Mouse (Mus musculus) retina, embryonic 14.5 days (tissue): ENCODE results near the gene 1110002E22Rik.

Source experiments
- DNase-seq: peaks from one replicate; pipeline ENCODE4 v3.0.0-alpha.2; 2015; ENCODE audit warnings: low spot score

1110002E22Rik gene

DNA sequence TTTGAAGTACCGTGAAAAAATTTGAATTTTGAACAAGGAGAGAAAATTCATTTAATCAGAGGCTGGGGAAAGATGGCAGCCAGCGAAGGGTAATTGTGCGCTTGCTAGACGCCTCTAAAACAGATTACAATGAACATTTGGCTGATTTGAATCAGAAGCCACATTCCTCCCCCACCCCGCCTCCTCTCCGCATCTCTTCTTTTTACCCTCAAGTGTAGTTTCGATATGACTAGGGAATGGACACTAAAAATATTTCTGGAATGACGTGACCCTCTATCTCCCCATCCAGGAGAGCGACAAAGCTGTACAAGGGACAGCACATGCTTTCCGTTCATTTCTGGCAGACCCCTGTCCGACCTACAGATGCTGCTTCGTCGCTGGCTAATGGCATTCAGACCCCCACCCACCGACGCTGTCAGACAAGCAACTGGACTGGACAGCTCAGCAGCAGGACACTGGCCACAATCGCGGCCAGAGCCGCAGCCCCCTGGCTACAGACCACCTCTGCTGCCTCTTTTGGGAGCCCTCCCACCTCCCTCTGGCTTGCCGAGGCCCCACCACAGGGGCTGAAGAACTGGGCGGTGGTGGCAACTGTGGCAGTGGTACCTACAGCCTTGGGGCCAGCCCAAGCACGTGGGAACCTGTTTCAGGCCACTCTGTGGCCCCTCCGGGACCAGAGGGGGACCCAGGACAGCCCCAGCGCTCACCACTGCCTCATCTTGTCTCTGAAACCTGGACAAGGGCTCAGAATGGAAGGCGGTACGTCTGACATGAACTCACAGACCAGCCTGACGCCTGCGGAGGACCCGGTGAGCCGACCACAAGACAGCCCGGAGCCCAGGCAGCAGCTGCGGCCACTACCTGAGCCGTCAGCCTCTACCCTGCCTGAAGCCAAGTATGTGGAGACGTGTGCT lies at the start of gene 1110002E22Rik:
Gene 1110002E22Rik, plus strand, starts transcription at position 321 of the 914 bp plus-strand sequence.
- DNase-seq = no peak

DNA sequence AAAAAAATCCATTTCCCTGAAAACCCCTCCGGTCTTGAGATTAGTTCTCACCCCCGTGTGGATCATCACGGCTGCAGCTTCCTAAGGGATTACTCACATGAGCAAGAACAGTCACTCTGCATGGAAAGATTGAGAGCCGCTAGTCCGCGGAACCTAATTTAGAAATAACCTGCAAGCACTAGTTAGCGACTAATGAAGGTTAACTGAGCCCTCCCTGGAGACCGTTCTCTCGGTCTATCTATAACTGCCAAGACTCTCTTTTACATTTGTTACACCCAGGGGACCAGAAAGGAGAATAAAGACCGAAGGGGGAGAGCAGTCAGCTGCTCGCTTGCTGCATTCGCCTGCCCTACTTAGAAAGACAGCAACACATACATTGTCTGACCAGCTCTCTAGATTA lies 48.0 kb upstream of the 1110002E22Rik start:
- no peak for DNase-seq

DNA sequence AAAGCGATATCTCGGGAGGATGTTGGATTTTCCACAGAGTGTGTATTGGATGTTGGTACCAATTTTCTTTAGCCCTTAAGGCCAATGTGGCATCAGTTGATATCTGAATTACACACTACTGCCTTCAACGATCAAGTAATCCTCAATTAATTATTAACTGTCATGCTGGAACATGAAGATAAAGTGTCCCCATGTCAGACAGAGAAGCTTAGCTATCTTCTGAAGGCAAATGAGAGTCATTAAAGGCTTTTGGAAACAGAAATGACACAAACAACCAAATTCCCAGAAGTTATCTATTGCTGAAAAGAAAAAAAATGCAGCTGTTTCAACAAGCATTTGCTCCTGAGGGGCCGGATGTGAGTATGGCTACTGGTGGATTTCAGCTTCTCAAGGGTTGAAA lies 42.8 kb upstream of the 1110002E22Rik start:
- no peak for DNase-seq

DNA sequence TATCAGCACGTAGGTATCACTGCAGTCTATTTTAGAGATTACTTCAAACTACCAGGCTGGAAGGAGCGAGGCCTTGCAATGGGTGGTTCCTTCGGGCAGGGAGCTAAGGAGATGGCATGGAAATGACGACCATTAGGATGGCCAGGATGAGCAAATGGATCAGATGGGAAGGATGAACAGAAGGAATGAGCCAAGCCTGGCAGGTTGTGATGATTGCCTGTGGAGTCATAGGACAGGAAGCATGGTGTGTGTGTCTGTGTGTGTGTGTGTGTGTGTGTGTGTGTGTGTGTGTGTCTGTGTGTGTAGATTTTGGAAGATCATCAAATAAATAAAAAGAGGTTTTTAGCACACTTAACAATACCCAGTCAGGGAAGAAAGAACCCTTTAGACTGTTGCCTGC lies 42.2 kb upstream of the 1110002E22Rik start:
- DNase-seq = no peak

DNA sequence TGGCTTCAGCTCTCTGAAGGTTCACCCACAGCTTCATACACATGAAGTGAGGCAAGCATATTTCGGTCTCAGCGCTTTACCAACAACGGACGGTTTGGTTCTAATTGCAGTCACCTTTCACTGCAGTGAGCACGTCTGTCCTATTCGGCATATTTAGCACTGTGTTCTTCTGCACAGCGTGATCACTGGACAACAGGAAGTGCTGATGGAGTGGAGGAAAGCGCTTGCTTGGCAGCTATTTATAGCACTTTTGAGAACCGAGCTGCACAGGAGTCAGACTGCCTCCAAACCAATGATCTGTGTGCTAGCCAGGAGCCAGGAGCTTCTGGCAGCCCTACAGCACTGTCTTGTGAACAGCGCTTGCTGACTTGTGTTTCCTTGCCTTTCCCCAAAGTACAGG lies 38.6 kb upstream of the 1110002E22Rik start:
- DNase-seq = no peak

DNA sequence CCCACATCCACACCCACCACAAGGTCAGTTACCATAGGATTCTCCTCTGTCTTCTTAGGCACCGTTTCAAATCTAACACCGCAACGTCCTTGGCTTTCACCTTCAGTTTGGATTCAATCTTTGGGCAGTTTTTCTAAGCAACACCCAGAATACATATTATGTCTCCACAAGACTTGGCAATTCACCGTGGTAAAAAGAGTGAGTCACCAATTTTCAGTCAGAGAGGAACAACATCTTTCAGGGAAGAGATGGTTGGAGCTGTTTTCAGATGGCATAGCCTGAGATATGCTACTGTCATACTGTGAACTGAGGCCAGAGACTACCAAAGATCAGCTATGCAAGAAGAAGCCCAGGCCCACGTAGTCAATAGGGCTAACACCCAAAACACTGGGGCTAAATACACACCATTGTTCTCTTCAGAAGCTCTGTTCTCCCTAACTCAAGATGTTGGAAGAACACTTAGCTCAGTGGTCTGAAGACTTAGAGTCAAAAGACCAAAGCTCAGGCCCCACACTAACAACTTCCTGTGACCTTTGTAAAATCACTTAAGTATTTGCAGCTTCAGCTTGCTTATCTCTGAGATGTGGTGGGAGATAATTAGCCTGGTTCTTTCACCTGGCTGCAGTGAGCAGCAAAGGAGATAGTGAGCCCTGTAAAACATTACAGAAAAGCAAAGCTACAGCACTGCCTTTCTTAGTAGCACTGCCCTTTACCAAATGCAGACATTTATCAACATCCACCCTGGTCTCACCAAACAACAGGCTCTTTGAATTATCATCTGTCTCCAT lies 37.1 kb upstream of the 1110002E22Rik start:
- DNase-seq = no peak

DNA sequence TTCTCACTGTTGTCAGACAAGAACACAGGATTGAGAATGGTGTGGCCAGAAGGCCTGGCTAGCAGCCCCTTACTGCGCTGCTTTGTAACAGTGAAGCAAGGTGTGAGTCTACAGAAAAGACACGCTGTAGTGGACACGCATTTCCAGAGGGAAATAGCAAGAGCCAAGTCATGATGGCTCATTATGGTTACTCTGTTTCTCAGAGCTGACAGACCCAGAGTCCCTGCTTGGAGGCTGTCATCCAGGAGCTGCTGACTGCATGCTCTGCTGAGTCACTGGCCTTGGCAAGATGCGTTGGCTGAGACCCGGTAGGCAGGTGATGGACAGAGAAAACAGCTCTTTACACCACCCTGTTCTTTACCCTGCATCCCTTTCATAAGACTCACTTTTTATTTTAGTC lies 35.5 kb upstream of the 1110002E22Rik start:
- DNase-seq = no peak

DNA sequence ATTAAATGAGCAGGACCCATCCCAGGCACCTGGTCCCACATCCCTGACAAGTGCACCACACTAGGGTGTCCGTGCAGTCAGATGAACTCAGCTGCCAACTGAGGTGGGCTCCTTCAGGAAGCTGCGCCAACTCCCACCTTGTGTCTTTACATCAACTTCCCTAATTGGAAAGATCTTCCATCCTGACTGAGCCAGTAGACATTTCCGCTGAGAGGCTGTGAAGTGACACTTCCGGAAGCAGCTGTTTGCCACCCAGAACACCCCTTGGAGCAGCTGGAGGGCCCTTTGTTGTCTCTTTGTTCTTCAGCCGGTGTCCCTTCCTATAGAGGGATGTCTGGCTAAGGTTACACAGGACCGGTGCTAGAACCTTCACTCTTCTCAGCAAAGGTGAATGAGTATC lies 34.3 kb upstream of the 1110002E22Rik start:
- DNase-seq = no peak

DNA sequence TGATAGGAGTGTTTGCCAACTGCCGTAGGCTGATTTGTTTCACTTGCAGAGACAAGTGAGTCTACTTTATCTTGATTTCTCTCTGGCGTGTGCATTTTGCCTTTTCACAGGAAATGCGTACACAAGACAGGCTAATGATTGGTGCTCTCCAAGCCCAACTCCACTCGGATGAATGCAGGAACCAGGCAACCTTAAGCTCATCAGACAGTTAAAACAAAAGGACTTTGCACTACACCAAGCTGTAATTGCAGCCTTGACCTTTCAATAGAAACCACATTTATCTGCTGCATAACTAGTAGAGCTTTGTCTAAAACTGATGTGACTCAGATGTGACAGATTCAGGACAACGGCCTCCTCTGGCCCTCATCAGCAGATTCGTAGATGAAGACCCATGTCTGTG lies 30.9 kb upstream of the 1110002E22Rik start:
- peak; percentile 79 for DNase-seq

DNA sequence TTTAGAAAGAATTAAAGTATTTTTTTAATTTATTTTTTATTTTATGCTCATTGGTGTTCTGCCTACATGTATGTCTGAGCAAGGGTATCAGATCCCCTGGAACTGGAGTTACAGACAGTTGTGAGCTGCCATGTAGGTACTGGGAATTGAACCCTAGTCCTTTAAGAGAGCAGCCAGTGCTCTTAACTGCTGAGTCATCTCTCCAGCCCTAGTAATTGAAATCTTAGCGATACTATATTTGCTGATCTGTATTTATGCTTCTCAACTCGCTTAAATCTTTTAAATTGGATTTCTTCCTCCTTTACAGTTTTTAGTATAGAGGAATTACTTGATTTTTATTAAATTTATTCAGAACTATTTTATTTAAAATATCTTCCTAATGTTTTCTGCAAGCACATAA lies 23.9 kb upstream of the 1110002E22Rik start:
- no peak for DNase-seq

DNA sequence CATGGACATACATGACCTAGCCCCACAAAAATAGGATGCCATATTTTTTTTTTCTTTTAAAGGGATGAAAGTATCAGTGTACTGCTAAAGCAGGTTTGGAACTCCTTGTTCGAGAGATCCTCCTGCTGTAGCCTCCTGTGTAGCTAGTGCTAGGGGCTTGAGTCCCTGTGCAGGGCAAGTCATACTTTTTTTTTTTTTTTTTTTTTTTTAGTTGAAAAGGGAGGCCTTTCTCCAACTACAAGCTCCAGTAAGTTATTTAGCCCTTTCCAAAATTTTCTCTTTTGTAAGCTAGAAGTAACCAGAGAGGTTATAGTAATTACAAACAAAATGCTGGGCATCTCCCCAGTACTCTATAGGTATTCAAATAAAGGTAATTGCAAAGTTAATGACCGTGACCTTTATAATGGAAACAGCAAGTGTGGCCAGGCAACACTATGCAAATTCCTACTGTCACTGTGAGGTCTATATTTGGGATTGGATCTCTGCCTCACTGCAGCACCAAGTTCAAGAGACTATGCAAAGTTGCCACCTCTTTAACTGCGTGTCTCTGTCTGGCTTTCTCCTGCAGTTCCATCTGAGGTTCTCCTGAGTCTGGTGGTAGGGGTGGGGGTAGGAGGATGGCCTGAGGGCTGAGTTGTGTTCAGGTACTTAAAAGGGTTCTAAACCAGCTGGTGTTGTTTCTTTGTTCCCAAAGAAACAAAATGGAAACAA lies 23.1 kb upstream of the 1110002E22Rik start:
- DNase-seq = no peak

DNA sequence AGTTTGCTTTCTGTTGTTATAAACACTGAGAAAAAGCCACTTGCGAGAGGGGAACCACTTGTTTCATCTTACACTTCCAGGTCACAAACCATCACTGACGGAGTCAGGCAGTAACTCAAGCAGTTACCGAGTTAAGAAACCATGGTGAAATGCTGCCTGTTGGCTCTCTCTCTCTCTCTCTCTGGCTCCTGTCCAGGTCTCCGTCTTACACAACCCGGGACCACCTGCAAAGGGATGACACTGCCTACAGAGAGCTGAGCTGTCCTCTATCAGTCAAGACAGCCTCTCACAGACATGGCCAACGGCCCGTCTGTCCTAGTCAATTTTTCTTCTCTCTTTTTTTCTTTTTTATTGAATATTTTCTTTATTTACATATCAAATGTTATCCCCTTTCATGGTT lies 21.5 kb upstream of the 1110002E22Rik start:
- no peak for DNase-seq

DNA sequence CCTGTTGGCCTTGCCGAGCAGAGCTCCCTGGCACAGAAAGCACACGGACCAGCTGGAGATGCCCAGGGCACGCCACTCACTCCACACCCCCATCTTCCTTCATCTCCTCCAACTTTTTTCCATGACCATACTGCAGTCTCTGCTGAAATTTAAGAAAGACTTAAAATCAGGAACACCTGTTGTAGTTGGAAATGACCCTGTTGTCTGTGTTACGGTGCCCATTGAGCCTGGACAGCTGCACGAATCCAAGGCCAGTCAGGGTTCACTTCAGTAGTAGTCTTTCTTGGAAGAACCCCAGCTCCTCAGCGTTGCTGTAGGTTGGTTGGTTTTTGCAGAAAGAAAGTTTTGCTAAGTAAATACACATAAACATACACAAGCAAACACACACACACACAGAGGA lies 15.3 kb upstream of the 1110002E22Rik start:
- no peak for DNase-seq

DNA sequence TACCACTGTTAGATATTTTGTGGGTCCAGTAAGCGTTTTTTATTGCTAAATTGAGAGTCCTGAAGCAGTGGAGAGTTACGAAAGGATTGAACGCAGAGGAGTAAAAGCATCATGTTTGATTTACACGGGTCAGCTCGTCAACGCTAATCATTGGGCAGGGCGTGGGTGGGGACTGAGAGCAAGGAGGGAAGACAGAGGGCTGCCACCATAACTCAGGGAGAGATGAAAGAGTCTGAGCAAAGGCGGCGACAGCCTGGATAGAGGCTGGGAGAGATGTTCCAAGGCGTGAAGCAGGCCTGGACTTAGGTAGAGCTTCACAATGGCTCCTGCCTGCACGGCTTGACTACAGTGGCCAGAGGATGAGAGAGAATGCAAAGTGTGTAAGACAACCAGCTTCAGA lies 14.1 kb upstream of the 1110002E22Rik start:
- DNase-seq = no peak

DNA sequence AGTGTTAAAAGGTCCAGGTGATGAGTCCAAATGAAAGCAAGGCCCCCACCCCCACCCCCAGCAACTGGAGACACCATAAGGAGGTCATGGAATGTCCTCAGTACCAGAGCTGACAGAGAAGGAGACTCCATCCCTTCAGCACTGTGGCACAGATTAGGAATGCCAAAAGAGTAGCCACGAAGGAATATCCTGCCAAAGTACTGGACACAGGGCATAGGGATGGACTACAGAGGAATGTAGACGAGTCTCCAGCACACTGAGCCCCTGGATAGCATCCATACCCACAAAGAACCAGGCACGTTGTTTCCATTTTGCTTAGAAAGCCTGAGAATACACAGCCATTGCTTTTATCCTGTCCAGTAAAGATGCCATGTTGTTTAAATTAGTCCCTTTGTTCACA lies 13.4 kb upstream of the 1110002E22Rik start:
- no peak for DNase-seq

DNA sequence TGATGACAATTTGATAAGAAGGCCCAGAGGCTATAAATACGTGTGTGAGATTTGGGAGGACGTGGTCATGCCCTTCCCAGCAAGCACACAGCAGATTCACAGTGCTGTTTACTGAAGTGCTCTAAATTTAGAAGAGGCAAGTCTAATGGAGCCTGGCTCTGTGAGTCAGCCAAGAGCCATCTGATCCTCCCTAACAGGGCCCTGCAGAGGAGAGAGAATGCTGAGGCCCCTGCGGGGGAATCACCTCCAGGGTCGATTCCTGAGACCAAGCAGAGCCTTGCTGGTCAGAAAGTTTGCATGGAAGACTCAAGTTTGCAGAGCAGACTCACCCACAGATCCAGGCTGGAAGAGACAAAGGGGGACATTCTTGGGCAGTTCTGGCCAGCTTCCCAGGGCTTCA lies 10.9 kb upstream of the 1110002E22Rik start:
- DNase-seq = no peak

DNA sequence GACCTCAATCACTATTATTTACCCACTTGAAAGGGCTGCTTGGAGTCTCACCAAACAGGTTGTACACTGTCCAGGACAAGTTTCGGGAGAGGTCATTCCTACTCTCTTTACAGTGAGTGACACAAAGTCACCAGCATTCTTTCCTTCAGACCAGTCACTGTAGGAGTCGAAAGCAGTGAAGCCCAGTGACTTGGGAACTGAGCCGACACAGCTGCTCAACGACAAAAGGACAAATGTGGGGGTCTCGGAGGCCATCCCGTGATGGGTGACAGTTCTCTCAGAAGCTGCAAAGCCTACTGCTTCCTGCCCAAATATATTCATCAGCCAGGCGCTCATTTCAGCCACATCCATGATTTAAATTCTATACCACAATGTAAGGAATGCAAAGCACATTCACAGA lies 7.9 kb upstream of the 1110002E22Rik start:
- DNase-seq = no peak

DNA sequence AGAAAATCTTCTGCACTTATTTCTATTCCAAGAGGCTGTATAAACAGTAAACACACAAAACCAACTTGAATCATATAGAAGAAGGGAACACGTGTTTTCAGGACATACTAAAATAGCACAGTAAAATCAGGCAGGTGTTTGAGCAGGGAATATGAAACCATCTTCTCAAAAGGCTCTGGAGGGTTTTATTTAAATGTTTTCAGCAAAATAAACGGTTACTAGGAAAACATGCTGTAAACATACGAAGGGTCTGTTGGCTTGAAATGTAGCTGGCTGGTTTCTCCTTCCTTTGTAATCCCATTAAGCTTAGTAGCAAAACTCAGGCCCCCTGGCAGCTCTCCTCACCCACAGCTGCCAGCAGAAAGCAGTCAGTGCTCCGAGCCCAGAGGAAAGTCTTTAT lies 6.6 kb upstream of the 1110002E22Rik start:
- no peak for DNase-seq

DNA sequence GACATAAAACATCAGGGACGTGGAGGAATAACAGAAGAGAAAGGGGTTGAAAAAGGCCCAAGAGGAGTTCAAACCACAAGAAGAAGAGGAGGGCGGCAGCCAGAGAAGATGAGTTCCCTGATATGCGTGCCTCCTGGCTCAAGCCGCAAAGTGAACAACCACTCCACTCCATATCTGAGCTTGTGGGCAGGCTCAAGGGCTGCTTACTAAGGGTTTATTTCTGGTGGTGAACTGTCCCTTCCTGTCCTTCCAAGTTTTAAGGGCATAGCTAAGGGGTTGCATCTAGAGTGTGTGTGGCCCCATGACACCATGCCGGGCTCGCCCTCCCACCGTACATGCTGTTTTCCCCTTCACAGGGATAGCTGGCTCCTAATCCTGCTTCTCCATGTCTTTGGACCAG lies 4.4 kb upstream of the 1110002E22Rik start:
- no peak for DNase-seq

DNA sequence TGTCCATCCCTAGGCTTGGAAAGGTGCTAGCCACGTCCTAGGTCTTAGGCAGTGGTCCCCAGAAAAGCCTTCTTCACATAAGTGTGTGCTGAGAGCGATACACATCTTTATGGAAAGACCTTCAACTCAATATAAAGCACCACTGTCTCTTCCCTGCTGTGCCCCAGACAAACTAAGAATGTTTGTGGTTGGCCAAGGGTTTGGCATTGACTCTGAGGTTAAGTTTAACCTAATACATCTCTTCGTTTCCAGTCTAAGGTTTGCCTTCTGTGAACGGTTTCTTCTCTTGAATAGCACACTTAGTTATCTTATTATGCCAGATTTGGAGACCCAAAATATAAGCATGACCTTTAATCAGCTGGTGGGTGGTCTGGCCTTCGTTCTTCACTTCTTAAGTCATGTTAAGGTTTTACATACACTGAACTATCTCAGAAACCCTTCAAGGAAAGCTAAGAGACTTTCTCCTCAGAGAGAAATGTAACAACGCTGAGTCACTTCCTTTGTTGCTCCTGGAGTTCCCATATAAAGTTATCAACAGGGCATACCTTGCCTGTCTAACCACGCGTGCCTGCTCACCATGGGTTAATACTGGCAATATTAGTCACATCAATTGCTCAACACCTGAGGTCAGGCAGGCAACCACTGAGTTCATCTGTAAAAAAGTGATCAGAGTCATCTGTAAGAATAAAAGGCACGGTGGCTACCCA lies 3.5 kb upstream of the 1110002E22Rik start:
- DNase-seq = no peak

DNA sequence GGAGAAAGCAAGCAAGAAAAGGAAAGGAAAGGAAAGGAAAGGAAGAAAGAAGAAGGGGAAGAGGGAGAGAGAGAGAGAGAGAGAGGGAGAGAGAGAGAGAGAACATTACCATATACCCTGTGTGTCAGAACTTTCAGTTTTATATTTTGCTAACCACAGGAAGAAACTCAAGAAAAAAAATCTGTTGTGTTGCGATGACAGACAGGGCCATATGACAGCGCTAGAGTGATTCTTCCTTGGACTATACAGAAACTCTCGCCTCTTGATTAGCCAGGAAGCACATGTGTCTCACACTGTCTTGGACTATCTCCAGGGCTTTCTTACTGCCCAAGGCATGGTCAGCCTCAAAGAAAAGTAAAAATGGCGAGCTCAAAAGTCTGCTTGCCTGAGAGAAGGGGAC lies 2.2 kb upstream of the 1110002E22Rik start:
- DNase-seq = no peak

DNA sequence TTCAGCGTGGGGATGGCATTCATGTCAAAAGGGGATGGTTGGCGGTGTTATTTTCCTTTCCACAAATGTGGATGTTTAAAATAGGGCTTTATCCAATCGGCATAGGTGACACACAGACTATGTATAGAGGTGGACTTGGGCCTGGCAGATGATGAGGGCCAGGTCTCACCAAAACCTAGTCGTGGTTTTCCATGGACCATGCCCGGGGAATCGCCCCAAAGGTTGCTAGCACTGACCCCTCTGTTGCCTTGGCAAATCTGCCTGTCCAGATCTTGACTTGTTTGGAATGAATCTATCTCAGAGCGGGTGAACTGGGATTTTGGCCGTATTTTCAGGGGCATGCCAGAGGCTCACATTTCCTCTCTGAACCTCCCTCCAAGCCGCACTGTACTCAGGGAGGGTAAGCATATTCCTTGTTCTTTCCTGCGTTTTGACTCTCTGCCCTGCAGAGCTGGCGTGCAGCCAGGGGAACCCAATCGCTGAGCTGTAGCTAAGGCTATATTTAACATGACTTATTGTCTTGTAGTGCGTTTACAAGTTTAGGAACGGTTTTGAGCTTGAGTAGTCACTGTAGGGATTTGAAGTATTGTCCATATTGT lies 1.0 kb upstream of the 1110002E22Rik start:
- DNase-seq = no peak
